Mouse (Mus musculus): ENCODE data around the gene Adgrg3. TPM values are rescaled to one million over a fixed set of nuclear protein-coding genes. Genes with fewer than 3 reads are reported as not detected.

Gene Adgrg3
- polyA plus RNA-seq, 1 experiment from 2014 or later: 1.9 TPM

GRCm38 (mm10) chr8:95075504-95075903 is 58.0 kb downstream of the Adgrg3 start:
- Histone ChIP-seq H3K4me3 (no peak overlapping the region), H3K9me3 (replicated peaks) (no peaks in the 10 kb centered on the region), H3K4me2 (replicated peaks) (no peak overlapping the region), H3K36me3 (no peaks in the 10 kb centered on the region), H3K27ac (no peak overlapping the region), H3K27me3 (peaks cover 11% of the 10 kb centered on the region; the same call in 1 of the 2 replicates), H3K4me1 (no peaks in the 10 kb centered on the region), H3K9ac (no peak overlapping the region)
- ATAC-seq (ENCODE audit: low FRiP score): no peak
- 76% methylated on average over 3 of the region's 3 CpGs for WGBS

- no peak overlapping the region for H3K4me3 ChIP-seq
- H3K4me2 ChIP-seq (replicated peaks): no peak overlapping the region
- no peak for ATAC-seq (ENCODE audit: low FRiP score)
- H3K36me3 ChIP-seq: no peaks in the 10 kb centered on the region
- H3K4me1 ChIP-seq: no peaks in the 10 kb centered on the region
- no peak overlapping the region for H3K9ac ChIP-seq
- no peak overlapping the region for H3K27ac ChIP-seq
- H3K9me3 ChIP-seq (replicated peaks): no peaks in the 10 kb centered on the region
- 84% methylated on average over 17 of the region's 17 CpGs for WGBS
- H3K27me3 ChIP-seq: peaks cover 11% of the 10 kb centered on the region; the same call in 1 of the 2 replicates
Observed at GRCm38 (mm10) chr8:95076151-95076550, 58.7 kb downstream of the Adgrg3 start.

- 89% methylated on average over 3 of the region's 3 CpGs for WGBS
- H3K9ac ChIP-seq: no peak overlapping the region
Observed at GRCm38 (mm10) chr8:95078055-95078454, 60.6 kb downstream of the Adgrg3 start.

GRCm38 (mm10) chr8:95079305-95079704 is 61.8 kb downstream of the Adgrg3 start:
- Histone ChIP-seq H3K4me1 (peaks cover 19% of the 10 kb centered on the region), H3K27ac (no peak overlapping the region), H3K27me3 (peaks cover 11% of the 10 kb centered on the region; the same call in 1 of the 2 replicates), H3K9ac (no peak overlapping the region), H3K4me3 (no peak overlapping the region), H3K9me3 (replicated peaks) (no peaks in the 10 kb centered on the region), H3K36me3 (peaks cover 14% of the 10 kb centered on the region), H3K4me2 (replicated peaks) (no peak overlapping the region)
- no peak for ATAC-seq (ENCODE audit: low FRiP score)
- 89% methylated on average over 4 of the region's 4 CpGs for WGBS

More at GRCm38 (mm10) chr8:95078055-95078454, 60.6 kb downstream of the Adgrg3 start:
- ATAC-seq (ENCODE audit: low FRiP score): no peak
- H3K9me3 ChIP-seq (replicated peaks): no peaks in the 10 kb centered on the region
- peaks cover 5% of the 10 kb centered on the region; the same call in 1 of the 2 replicates for H3K36me3 ChIP-seq
- H3K27me3 ChIP-seq: peaks cover 11% of the 10 kb centered on the region; the same call in 1 of the 2 replicates
- H3K4me1 ChIP-seq: peaks cover 15% of the 10 kb centered on the region
- no peak overlapping the region for H3K4me3 ChIP-seq
- no peak overlapping the region for H3K4me2 ChIP-seq (replicated peaks)
- H3K27ac ChIP-seq: no peak overlapping the region

GRCm38 (mm10) chr8:95080381-95081341 is 63.2 kb downstream of the Adgrg3 start, which contains the start of gene Katnb1:
Gene Katnb1, plus strand, starts transcription at chr8:95081186.
- Histone ChIP-seq H3K9me3 (replicated peaks) (no peaks in the 10 kb centered on the region), H3K4me3 (peak within 1 kb of the TSS; percentile 87), H3K4me1 (peaks cover 19% of the 10 kb centered on the region), H3K27ac (peak within 1 kb of the TSS; percentile 76), H3K9ac (peak within 1 kb of the TSS; percentile 89), H3K4me2 (replicated peaks) (peak within 1 kb of the TSS; percentile 81), H3K36me3 (peaks cover 27% of the 10 kb centered on the region), H3K27me3 (peaks cover 11% of the 10 kb centered on the region; the same call in 1 of the 2 replicates)
- WGBS: under 1% methylated on average over 47 of the region's 47 CpGs
- ATAC-seq (ENCODE audit: low FRiP score): peak; percentile 98

GRCm38 (mm10) chr8:95081650-95082049 is 64.2 kb downstream of the Adgrg3 start:
- peaks cover 31% of the 10 kb centered on the region for H3K36me3 ChIP-seq
- peak overlapping the region; percentile 76; the same call in 1 of the 2 replicates for H3K27ac ChIP-seq
- WGBS: 10% methylated on average over 11 of the region's 11 CpGs
- peak overlapping the region; percentile 87 for H3K4me3 ChIP-seq
- peak overlapping the region; percentile 81 for H3K4me2 ChIP-seq (replicated peaks)
- no peak for ATAC-seq (ENCODE audit: low FRiP score)
- peak overlapping the region; percentile 89 for H3K9ac ChIP-seq
- H3K27me3 ChIP-seq: peaks cover 11% of the 10 kb centered on the region; the same call in 1 of the 2 replicates
- no peaks in the 10 kb centered on the region for H3K9me3 ChIP-seq (replicated peaks)
- H3K4me1 ChIP-seq: peaks cover 19% of the 10 kb centered on the region

- Histone ChIP-seq H3K4me1 (peaks cover 19% of the 10 kb centered on the region), H3K27ac (no peak overlapping the region), H3K4me2 (replicated peaks) (no peak overlapping the region), H3K9ac (no peak overlapping the region), H3K27me3 (0 out of 2 replicates have a peak, but pooled peaks cover under 1% of the 10 kb centered on the region), H3K4me3 (no peak overlapping the region), H3K36me3 (peaks cover 54% of the 10 kb centered on the region), H3K9me3 (replicated peaks) (no peaks in the 10 kb centered on the region)
- ATAC-seq (ENCODE audit: low FRiP score): no peak
- 92% methylated on average over 4 of the region's 4 CpGs for WGBS
Observed at GRCm38 (mm10) chr8:95084261-95084660, 66.8 kb downstream of the Adgrg3 start.

- no peak for ATAC-seq (ENCODE audit: low FRiP score)
- H3K36me3 ChIP-seq: peaks cover 57% of the 10 kb centered on the region
- no peaks in the 10 kb centered on the region for H3K9me3 ChIP-seq (replicated peaks)
- WGBS: 91% methylated on average over 10 of the region's 10 CpGs
- H3K9ac ChIP-seq: no peak overlapping the region
- H3K27ac ChIP-seq: no peak overlapping the region
- H3K4me3 ChIP-seq: no peak overlapping the region
- peaks cover 19% of the 10 kb centered on the region for H3K4me1 ChIP-seq
- no peak overlapping the region for H3K4me2 ChIP-seq (replicated peaks)
- no peaks in the 10 kb centered on the region for H3K27me3 ChIP-seq
Observed at GRCm38 (mm10) chr8:95084744-95085431, 67.4 kb downstream of the Adgrg3 start.

- no peak overlapping the region for H3K27ac ChIP-seq
- no peak overlapping the region for H3K4me2 ChIP-seq (replicated peaks)
- peaks cover 64% of the 10 kb centered on the region for H3K36me3 ChIP-seq
- no peaks in the 10 kb centered on the region for H3K9me3 ChIP-seq (replicated peaks)
- ATAC-seq (ENCODE audit: low FRiP score): no peak
- WGBS: 83% methylated on average over 7 of the region's 7 CpGs
- H3K9ac ChIP-seq: no peak overlapping the region
- peaks cover 19% of the 10 kb centered on the region for H3K4me1 ChIP-seq
- H3K27me3 ChIP-seq: no peaks in the 10 kb centered on the region
- no peak overlapping the region for H3K4me3 ChIP-seq
Observed at GRCm38 (mm10) chr8:95085432-95086141, 68.1 kb downstream of the Adgrg3 start.

- Histone ChIP-seq H3K9ac (no peak overlapping the region), H3K4me2 (replicated peaks) (no peak overlapping the region), H3K27ac (no peak overlapping the region), H3K36me3 (peaks cover 92% of the 10 kb centered on the region), H3K9me3 (replicated peaks) (no peaks in the 10 kb centered on the region), H3K27me3 (no peaks in the 10 kb centered on the region), H3K4me3 (no peak overlapping the region), H3K4me1 (no peaks in the 10 kb centered on the region)
- no peak for ATAC-seq (ENCODE audit: low FRiP score)
- WGBS: 95% methylated on average over 4 of the region's 4 CpGs
Observed at GRCm38 (mm10) chr8:95093574-95093973, 76.1 kb downstream of the Adgrg3 start.
